Mouse (Mus musculus) fibroblast of lung, adult 2 months (primary cell): Measurements from ENCODE around the gene Alg9.

Experiments
- DNase-seq: peaks from one replicate; pipeline ENCODE4 v3.0.0-alpha.2; 2011; ENCODE audit warnings: low read depth

The Alg9 gene

GRCm38 (mm10) chr9:50756711-50757110, 18.1 kb upstream of the Alg9 start:
- no peak for DNase-seq

DNA sequence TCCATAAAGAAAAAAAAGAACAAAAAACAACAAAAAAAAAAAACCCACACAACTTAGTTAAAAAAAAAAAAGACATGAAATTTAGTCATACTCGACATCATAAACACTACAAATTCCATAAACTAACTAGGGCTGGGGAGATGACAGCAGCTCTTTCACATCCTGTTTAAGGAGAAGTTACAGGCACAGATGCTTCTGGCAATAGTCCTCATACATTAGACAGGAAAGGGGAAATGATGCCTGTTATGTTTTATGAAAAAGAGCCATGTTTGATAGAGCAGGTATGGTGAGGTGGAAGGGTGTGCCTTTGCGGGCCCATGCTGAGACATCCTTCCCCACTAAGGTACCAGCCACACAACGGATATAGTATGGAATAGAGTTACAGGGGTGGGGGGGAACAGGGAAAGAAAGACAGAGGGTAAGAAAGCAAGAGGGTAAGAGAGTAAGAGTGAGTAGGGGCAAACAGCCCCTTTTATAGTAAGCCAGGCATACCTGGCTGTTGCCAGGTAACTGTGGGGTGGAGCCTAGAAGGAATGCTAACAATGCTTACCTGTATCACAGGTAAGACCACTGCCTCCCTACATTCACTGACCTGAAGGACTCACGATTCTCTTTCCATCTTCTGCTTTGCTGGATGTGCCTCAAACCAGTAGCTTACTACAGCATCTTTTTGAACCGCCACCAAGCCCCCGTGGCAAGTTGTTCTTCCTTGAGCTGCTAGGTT, 13.1 kb upstream of the Alg9 start:
- DNase-seq = no peak

DNA sequence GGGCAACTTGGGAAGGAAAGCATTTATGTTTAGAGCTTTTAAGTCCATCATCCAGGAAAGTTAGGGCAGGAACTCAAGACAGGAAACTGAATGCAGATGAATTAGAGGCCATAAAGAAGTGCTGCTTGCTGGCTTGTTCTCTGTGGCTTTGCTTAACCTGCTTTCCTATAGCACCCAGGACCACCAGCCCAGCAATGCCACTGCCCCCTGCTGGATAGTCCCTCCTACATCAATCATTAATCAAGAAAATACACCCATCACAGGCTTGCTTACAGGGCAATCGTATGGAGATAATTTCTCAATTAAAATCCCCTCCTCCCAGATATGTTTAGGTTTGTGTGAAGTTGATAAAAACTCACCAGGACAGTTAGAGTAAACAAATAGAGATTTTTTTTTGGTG, 11.5 kb upstream of the Alg9 start:
- no peak for DNase-seq

GRCm38 (mm10) chr9:50767531-50768106, 7.2 kb upstream of the Alg9 start:
- DNase-seq = no peak

GRCm38 (mm10) chr9:50768107-50769002, 6.5 kb upstream of the Alg9 start, which contains the start of gene Fdxacb1:
Gene Fdxacb1 (plus strand): TSS chr9:50768236.
- DNase-seq = peak; percentile 95

DNA sequence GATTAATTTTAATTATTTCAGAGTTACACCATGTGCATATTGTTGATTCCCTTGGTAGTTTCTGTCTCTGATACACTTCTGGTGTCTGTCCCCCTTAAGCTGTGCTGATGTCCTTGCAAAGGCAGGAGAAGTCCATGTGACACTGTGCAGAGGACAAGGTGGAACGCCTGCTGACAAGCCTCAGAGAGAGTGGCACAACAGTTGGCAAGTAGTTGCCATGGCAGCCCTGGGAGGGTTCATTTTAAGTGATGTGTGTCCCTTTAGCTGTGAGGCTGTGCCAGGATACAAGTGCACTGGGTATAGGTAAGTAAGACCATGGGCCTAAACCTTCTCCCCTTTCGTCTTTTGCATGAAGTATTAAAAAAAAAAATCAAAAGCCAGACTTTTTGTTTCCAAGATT, 4.8 kb upstream of the Alg9 start:
- DNase-seq = no peak

GRCm38 (mm10) chr9:50774026-50774462, 775 bp upstream of the Alg9 start:
- no peak for DNase-seq

DNA sequence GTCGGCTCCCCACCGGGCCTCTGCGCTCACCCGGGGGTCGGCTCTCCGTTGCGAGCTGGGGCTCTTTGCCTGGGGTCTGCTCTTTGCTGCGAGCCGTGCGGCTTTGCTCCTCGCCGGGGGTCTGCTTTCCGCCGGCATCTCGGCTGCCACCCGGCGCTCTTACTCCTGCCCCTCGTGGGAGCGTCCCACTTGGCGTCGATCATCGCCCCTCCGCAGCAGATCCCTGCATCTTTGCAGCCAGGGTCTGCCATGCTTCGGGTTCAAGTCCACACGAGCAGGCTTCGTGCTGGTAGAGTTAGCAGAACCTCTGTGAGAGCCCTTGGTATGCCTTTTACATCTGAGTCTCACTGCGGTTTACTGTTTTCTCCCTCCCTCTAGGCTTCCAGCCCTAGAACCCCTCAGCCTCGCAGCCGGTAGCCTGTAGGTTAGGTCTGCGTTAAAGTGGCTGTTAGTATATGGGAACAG, 875 bp downstream of the Alg9 start:
- DNase-seq = no peak

GRCm38 (mm10) chr9:50776162-50776760, 1.4 kb downstream of the Alg9 start:
- no peak for DNase-seq

DNA sequence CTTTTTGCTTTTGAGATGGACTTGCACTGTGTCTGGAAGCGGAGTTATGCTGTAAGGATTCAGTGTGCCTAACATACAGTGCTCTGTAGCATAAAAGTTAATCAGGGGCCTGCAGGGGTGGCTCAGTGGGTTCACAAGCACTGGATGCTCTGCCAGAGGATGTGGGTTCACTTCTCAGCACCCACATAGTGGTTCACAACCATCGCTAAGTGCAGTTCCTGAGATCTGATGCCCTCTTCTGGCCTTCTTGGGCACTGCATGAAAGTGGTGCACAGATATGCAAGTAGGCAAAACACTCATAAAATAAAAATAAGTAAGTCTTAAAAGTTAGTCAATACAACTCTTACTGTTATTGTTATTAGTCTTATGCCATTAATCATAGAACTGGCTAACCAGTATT, 7.3 kb downstream of the Alg9 start:
- no peak for DNase-seq

GRCm38 (mm10) chr9:50795266-50795665, 20.4 kb downstream of the Alg9 start:
- DNase-seq = no peak

GRCm38 (mm10) chr9:50796776-50797175, 22.0 kb downstream of the Alg9 start:
- DNase-seq = no peak

GRCm38 (mm10) chr9:50797641-50798040, 22.8 kb downstream of the Alg9 start:
- no peak for DNase-seq

DNA sequence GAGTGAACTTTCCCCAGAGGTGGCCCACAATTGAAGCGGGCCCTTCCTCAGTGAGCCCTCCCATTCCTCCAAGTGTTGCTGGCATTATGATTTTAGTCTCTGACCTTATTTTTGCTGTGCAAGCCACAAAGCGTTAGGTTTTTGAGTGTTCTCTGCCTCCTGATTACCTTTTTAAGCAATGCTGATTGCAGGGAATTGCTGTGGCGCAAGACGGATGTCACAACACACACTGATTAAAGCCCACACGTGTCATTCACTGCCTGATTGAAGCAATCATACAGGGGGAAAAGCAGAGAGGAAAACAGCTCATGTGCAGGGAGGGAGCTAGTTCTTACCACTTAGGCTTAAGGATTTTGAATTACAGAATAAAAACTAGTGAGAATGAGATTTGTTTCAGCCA, 23.5 kb downstream of the Alg9 start:
- no peak for DNase-seq

- DNase-seq = peak; percentile 5
These were observed 26.2 kb downstream of the Alg9 start for GRCm38 (mm10) chr9:50800985-50801384.

DNA sequence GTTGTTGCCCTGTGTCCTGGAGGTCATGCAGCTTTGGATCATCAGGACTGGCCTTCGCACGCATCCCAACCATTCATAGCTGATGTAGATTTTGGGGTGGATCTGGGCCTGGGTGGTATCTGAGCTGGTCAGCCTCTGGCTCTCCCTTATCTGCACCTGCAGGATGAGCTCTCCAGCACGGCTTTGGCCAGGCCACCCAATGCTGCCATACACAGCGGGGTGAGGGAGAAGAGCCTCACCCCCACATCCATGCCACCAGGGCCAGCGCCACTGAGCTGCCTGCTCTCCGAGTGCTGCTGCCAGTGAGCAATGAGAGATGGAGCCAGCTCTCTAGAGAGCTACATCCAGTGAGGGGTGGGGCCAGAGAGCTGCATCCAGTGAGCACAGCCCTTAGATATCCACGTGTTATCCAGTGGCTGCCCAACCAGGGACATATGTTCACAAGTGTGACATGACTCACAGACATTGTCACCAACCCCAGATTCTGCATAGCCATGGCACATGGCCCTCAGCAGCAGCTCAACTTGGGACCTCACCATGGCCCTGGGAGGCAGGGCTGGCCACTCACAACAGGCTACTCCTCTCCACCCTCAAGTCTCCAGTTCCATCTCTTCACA, 28.3 kb downstream of the Alg9 start:
- DNase-seq = no peak

- DNase-seq = no peak
These were observed 33.7 kb downstream of the Alg9 start for GRCm38 (mm10) chr9:50808471-50808870.

DNA sequence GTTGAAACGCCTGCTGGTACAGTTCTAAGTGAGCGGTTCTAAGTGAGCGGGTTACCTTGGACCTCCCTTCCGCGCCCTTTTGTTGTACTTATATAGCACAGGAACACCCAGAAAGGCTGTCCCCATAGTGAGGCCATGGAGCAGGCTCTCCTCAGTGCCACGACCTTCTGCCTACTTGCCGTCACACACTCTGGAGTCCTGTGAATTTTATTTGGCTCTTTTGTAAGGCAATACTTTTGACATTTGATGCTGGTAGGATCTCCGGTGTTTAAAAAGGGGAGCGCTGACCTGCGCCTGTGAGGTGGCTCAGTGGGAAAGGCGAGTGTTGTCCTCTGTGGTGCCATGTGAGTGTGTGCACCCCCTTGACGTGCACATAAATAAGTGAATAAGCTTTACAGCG, 34.3 kb downstream of the Alg9 start:
- DNase-seq = no peak

DNA sequence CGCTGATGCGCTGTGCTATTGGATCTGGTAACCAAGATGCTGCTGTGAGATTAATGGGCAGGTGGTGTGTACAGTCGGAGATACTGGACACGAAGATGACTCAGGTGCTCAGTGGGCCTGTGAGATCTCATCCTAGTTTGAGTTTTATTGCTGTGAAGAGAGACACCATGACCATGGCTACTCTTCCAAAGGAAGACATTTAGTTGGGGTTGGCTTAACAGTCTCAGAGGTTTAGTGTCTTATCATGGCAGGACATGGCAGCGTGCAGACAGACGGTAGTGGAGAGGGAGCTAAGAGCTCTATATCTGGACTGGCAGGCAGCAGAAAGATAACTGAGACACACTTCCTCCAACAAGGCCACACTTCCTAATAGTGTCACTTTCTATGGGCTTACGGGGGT, 36.4 kb downstream of the Alg9 start:
- DNase-seq = no peak

DNA sequence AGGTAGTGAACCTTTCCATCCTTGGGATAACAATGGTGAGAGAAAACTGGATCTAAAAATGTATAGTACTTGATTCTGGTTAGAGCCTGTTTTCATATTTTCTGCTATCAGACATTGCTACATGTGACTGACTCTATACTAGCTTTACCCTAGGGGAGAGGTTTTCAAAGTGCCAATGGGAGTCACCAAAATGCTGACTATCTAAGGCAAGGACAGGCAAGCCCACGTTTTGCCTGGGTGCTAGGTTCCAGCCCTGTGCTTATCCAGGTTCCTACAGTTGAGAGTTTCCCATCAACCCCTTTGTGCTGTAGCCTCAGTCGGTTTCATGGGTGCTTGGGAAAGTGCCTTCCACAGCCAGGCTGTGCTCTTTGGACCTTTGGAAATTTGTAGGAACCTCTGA, 36.9 kb downstream of the Alg9 start:
- no peak for DNase-seq

DNA sequence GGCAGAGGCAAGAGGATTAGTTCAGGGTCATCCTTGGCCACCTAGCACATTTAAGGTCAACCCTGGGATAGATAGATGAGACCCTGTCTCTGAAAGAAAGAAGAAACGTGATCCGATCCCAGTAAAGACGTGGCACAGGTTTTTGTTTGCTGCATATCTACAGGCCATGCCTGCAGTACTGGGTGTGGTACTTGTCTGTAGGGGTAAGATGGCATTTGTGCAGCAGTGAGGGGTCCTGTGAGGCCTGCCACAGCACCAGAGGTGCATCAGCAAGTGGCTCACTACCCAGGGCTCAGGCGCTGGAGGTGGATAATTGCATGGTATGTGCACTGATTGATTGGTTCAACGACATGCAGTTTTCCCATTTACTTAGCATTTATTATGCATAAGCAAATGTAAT, 39.0 kb downstream of the Alg9 start:
- no peak for DNase-seq

DNA sequence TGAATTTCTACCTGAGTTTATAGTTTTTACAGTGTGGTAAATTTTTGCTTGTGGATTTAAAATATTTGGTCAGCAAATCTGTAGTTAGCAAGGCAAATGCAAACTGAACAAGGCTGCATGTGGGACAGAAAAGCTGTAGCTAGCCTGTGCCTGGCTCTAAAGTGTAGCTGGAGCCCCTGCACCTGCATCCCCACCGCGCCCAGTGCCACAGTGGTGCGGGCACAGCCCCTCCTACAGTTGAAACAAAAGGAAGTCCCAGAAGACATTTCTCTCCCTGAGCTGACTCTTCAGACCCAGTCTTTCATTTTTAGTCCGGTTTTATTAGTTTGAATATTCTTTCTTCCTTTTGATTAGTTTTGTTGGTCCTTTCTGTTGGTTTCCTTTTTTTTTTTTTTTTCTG, 40.8 kb downstream of the Alg9 start:
- no peak for DNase-seq
